Mouse (Mus musculus) adrenal gland, adult (tissue): Measurements from ENCODE around the gene Nudt1.
"Not testable (repeated sequence)": the region's sequence is repeated elsewhere in the genome, so short reads cannot be mapped to it uniquely, and the experiment has no call there.

Source experiments
- DNase-seq, 2 experiments: peaks; one replicate each; pipeline ENCODE4 v3.0.0; 2022 to 2023; ENCODE audit warnings: low spot score in 1 of 2; ENCODE audit not compliant: inconsistent age in 2 of 2

Nudt1 gene

GRCm38 (mm10) chr5:140339836-140340235 is 18.4 kb downstream of the Nudt1 start:
- DNase-seq: no peak

- no peak for DNase-seq
Observed at GRCm38 (mm10) chr5:140342880-140343279, 21.4 kb downstream of the Nudt1 start.

- DNase-seq: no peak
Observed at GRCm38 (mm10) chr5:140345244-140345643, 23.8 kb downstream of the Nudt1 start.

- peak; percentile 43 to 72 for DNase-seq
Observed at GRCm38 (mm10) chr5:140346050-140346449, 24.6 kb downstream of the Nudt1 start.

GRCm38 (mm10) chr5:140349882-140350281 is 28.4 kb downstream of the Nudt1 start:
- DNase-seq: no peak

GRCm38 (mm10) chr5:140350731-140351497 is 29.5 kb downstream of the Nudt1 start:
- no peak for DNase-seq

GRCm38 (mm10) chr5:140352352-140352751 is 30.9 kb downstream of the Nudt1 start:
- DNase-seq: no peak

- no peak for DNase-seq
Observed at GRCm38 (mm10) chr5:140355934-140356333, 34.5 kb downstream of the Nudt1 start.

GRCm38 (mm10) chr5:140357466-140357865 is 36.0 kb downstream of the Nudt1 start:
- DNase-seq: no peak

GRCm38 (mm10) chr5:140359930-140360674 is 38.6 kb downstream of the Nudt1 start:
- DNase-seq: no peak

GRCm38 (mm10) chr5:140364415-140364814 is 43.0 kb downstream of the Nudt1 start:
- no peak for DNase-seq

GRCm38 (mm10) chr5:140368126-140368525 is 46.7 kb downstream of the Nudt1 start:
- not testable (repeated sequence) for DNase-seq

- no peak for DNase-seq
Observed at GRCm38 (mm10) chr5:140368926-140369325, 47.5 kb downstream of the Nudt1 start.

GRCm38 (mm10) chr5:140369466-140369865 is 48.0 kb downstream of the Nudt1 start:
- no peak for DNase-seq

GRCm38 (mm10) chr5:140370446-140371254 is 49.2 kb downstream of the Nudt1 start:
- DNase-seq: peak; percentile 27 to 56

- DNase-seq: no peak
Observed at GRCm38 (mm10) chr5:140371671-140372070, 50.2 kb downstream of the Nudt1 start.

- no peak for DNase-seq
Observed at GRCm38 (mm10) chr5:140373711-140374110, 52.3 kb downstream of the Nudt1 start.

GRCm38 (mm10) chr5:140374226-140374625 is 52.8 kb downstream of the Nudt1 start:
- DNase-seq: no peak

- no peak for DNase-seq
Observed at GRCm38 (mm10) chr5:140375249-140375829, 53.9 kb downstream of the Nudt1 start.

GRCm38 (mm10) chr5:140378121-140378853 is 56.8 kb downstream of the Nudt1 start:
- no peak for DNase-seq
